In genomic region chr7:50193955-50194354, GRCm38 (mm10) we compare ENCODE assay signal across 20 mouse cellular contexts.
DNase-seq lines count a peak whose midpoint lies in the region; ATAC-seq lines count a peak whose summit lies in the region.
"Had no signal": no experiment of that assay in that cellular context is flagged by ENCODE, and none has a peak within 500 bp of the region (broad histone marks: within the 10 kb centered on the region; RNA-seq: fewer than 3 reads in every experiment).

No protein-coding gene starts in this region.

- DNase-seq in frontal cortex, postnatal 10 days (ENCODE audit: low spot score in 2 of 2) = no peak
- peak; percentile 12 for DNase-seq in right cerebral cortex, adult 18-20 months
- DNase-seq in right cerebral cortex, postnatal 10 days (ENCODE audit: low spot score in 2 of 2) = no peak
- DNase-seq in brain, adult 2 months (ENCODE audit: low read depth, low spot score) = peak; percentile 52
- DNase-seq in layer of hippocampus, postnatal 36 days = no peak
- DNase-seq: adrenal gland, adult 2 months; adrenal gland, adult 8-10 months; adrenal gland, postnatal 10 days; adrenal gland, postnatal 14 days; adrenal gland, postnatal 25 days; adrenal gland, postnatal 36 days; B cell, adult 2 months; cerebellum, adult 11 months; cerebellum, adult 11-12 months; cerebellum, adult 18-20 months; cerebellum, adult 2 months had no signal

- ATAC-seq in frontal cortex, adult (ENCODE audit: low TSS enrichment) = peak; percentile 59; the same call in 1 of the 2 replicates
- ATAC-seq: activated CD4-positive, CD25-positive, alpha-beta regulatory T cell, adult 4 months; CD4-positive, CD25-positive, alpha-beta regulatory T cell, adult 4 months; Patski had no signal

Comparison
In these comparisons a context has a peak if more than half of its experiments do, and no peak if none do; other contexts are left out.
1. DNase-seq: peak in right cerebral cortex, adult 18-20 months (single experiment) and brain, adult 2 months (single experiment); none in frontal cortex, postnatal 10 days (0 of 2), right cerebral cortex, postnatal 10 days (0 of 2) and layer of hippocampus, postnatal 36 days (0 of 2).